Mouse (Mus musculus) cortical plate, adult 2 months (tissue): ENCODE measurements around the gene Cdc42.

ENCODE experiments used
- CTCF ChIP-seq: fragments of 200-500 bp; IDR thresholded peaks from 2 replicates; pipeline ENCODE4 v1.5.1; 2011; ENCODE audit warnings: mild to moderate bottlenecking, control low read depth, low read length; ENCODE audit not compliant: insufficient read depth; ENCODE audit errors: extremely low read depth
- POLR2A ChIP-seq: fragments of 200-500 bp; IDR thresholded peaks from 2 replicates; pipeline ENCODE4 v1.6.1; 2011; ENCODE audit warnings: mild to moderate bottlenecking, low read length, control low read depth; ENCODE audit not compliant: insufficient read depth; ENCODE audit errors: extremely low read depth

DNA sequence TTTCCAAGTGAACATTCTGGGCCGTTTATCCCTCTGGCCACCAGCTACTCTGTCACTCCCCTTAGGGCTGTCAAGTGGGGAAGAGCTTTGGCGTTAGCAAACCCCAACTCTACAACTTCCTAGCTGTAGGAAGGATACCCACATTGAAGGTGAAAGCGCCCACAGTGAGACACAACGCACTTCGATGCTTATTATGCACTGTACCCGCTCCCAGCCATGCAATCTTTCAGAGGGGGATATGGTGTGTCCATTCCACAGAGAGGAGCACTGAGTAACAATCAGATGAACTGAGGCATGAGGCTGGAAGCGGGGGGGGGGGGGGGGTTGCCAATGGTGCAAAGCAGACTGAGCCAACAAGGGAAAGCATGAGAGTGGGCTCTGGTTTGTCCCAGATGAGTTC is 52.5 kb downstream of the Cdc42 start:
- no peak for TF ChIP-seq POLR2A
- no peak for TF ChIP-seq CTCF
